Mouse (Mus musculus) mouse embryonic stem cell (cell line): ENCODE results near the gene Klk6.

Experiments used
- in situ Hi-C, 2 experiments: fragments of 300-500 bp; cut with MboI; formaldehyde crosslinking; loops; 1 replicate in 1 of 2; 3 replicates in 1 of 2; pipeline ENCODE4 v1.14.3; 2019 to 2020; ENCODE audit warnings: low sequenced_read_pairs in 2 of 2, low pct_unique_long_range_greater_than_20kb in 1 of 2, mixed read lengths in 1 of 2; ENCODE audit not compliant: unreplicated experiment in 1 of 2

The Klk6 gene

DNA sequence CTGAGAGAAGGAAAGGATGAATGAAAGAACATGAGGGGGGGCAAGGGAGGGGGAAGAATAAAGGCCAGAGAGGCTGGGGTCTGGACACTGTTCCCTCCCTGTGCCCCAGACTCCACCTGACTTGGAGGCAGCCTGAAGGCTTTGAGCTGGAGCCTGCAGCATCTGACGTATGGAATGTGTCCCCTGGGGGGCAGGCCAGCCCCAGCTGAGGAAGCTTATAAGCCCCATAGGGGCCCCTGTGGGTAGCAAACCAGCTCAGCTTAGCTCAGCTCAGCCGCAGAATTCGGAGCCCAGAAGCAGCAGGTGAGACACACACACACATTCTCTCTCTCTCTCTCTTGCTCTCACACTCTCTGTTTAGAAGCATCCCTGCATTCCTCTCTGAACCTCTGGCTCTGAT is 56.6 kb downstream of the Klk6 start, which contains the start of gene Klk4:
Gene Klk4 (plus strand): TSS at position 249 of the 400 bp plus-strand sequence.
- in situ Hi-C loops: loop anchor here (10.0 to 25.0 kb wide), 2 partner anchors 194 to 206 kb away; partner anchors contain the start of genes Ctu1 (in 1 of the 2) and Klk14 (in 1 of the 2)
